Mouse (Mus musculus) cerebellum, adult 8-10 months (tissue): ENCODE data around the gene Spta1.

Experiments used
- DNase-seq: peaks from one replicate; pipeline ENCODE4 v3.0.0; 2022

Spta1 gene

DNA sequence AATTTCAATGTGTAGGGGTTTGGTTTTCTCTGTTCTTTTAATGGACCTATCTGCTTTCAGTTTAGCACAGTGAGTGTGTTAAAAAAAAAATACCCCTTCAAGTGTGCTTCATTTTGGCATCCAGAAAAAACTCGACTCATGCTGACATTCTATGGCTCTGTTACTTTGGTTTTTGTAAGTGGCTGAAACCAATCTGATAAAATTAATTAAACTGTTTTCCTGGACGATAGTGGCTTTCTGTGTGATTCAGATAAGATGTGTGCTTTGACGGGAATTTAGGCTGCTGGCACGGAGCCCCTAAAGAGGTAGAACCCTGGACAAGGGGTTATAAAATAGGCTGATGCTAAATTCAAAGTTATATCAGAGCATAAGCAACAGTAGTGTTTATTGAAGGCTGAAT is 96.6 kb downstream of the Spta1 start:
- DNase-seq: no peak

DNA sequence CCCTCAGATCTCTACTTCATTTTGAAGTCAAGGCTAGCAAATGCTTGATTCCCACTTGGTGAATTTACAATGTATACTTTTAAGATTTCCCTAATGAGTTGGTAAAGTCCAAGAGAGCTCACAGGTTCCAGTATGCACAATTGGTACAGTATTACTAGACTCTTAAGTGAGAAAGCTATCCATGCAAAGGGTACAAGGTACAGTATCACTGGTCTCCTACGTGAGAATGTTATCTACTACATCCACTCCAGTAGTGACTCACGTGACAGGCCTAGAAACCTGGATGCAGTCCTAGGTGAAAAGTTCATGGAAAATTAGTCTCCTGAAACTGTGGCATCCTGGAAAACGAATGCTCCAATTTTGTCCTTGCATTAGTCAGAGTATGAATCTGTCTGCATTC is 98.1 kb downstream of the Spta1 start:
- DNase-seq: no peak
